Mouse (Mus musculus): ENCODE results near the gene Ptpro. TPM values are rescaled to one million over a fixed set of nuclear protein-coding genes. Genes with fewer than 3 reads are reported as not detected.

Gene Ptpro
- polyA plus RNA-seq, 1 experiment from 2014 or later: 1.8 TPM

DNA sequence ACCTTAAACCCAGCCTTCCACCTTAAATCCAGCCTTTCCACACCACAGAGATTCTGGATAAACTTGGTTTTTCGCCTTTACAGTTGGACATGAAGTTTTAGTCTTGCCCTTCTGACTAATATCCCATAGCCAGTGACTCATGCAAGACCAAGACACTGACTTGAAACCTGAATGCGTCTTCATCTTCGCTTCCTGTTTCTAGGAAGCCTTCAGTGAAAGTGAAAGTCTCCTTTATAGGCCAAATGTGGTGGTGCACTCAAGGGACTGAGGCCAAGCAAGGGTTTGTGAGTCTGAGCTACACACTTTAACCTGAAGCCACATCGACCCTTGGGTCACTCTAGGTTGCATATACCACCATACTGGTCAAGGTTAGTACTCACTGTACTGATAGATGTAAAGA, 50.4 kb downstream of the Ptpro start:
- WGBS: 81% methylated on average over 4 of the region's 4 CpGs
- Histone ChIP-seq H3K9me3 (no peaks in the 10 kb centered on the region; the same call in 1 of the 2 replicates), H3K4me2 (replicated peaks) (no peak overlapping the region), H3K27me3 (no peaks in the 10 kb centered on the region), H3K4me3 (no peak overlapping the region), H3K27ac (no peak overlapping the region), H3K36me3 (no peaks in the 10 kb centered on the region), H3K9ac (no peak overlapping the region), H3K4me1 (peaks cover 3% of the 10 kb centered on the region; the same call in 1 of the 2 replicates)
- ATAC-seq (ENCODE audit: low FRiP score, low read depth): no peak

DNA sequence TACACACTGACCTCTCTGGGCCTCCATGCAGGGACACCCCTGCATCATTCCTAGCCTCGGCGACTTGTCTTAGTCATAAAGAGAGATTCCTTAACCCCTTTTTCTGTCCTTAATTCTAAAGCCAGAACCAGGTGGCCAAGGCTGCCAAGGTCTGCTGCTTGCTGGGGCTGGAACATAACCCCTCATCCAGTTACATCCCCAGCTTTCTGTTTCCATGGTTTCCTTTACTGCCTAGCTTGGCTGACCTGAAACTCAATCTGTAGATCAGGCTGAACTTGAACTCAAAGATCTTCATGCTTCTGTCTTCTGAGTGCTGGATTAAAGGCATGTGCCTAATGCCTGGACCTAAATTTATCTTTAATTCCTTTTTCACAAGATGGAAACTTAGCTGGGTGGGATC, 51.7 kb downstream of the Ptpro start:
- H3K4me3 ChIP-seq: no peak overlapping the region
- H3K4me2 ChIP-seq (replicated peaks): no peak overlapping the region
- no peaks in the 10 kb centered on the region; the same call in 1 of the 2 replicates for H3K4me1 ChIP-seq
- no peaks in the 10 kb centered on the region for H3K27me3 ChIP-seq
- H3K27ac ChIP-seq: no peak overlapping the region
- 62% methylated on average over 2 of the region's 2 CpGs for WGBS
- no peaks in the 10 kb centered on the region for H3K36me3 ChIP-seq
- H3K9ac ChIP-seq: no peak overlapping the region
- no peaks in the 10 kb centered on the region; the same call in 1 of the 2 replicates for H3K9me3 ChIP-seq
- no peak; the same call in 1 of the 2 replicates for ATAC-seq (ENCODE audit: low FRiP score, low read depth)

GRCm38 (mm10) chr6:137315265-137315664, 63.1 kb downstream of the Ptpro start:
- Histone ChIP-seq H3K4me3 (no peak overlapping the region), H3K4me2 (replicated peaks) (no peak overlapping the region), H3K9me3 (no peaks in the 10 kb centered on the region), H3K4me1 (peaks cover 8% of the 10 kb centered on the region; the same call in 1 of the 2 replicates), H3K27me3 (no peaks in the 10 kb centered on the region), H3K36me3 (no peaks in the 10 kb centered on the region), H3K27ac (no peak overlapping the region), H3K9ac (no peak overlapping the region)
- ATAC-seq (ENCODE audit: low FRiP score, low read depth): no peak
- 52% methylated on average over 4 of the region's 4 CpGs for WGBS

DNA sequence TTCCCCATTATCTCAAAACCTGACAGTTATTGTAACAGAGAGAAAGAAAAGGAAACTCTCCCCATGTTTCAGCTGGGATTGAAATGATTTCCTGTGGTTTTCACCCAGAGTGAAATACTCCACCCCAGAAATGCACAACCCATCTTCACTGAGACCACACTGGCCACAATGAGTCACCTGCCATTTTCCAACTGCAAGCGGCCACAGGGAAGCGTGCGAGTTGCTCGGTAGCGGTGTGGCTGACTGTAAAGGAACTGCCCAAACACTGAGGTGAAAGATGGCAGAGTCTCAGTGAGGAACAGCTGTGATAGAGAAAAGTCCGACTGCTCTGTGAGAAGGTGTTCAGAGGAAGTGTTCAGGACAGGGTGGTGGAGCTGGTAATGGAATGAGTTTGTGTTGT, 64.2 kb downstream of the Ptpro start:
- 89% methylated on average over 6 of the region's 6 CpGs for WGBS
- H3K9me3 ChIP-seq: no peaks in the 10 kb centered on the region
- H3K27me3 ChIP-seq: no peaks in the 10 kb centered on the region
- H3K4me3 ChIP-seq: no peak overlapping the region
- no peak for ATAC-seq (ENCODE audit: low FRiP score, low read depth)
- H3K4me2 ChIP-seq (replicated peaks): no peak overlapping the region
- no peak overlapping the region for H3K27ac ChIP-seq
- H3K36me3 ChIP-seq: no peaks in the 10 kb centered on the region
- no peak overlapping the region for H3K9ac ChIP-seq
- peaks cover 8% of the 10 kb centered on the region; the same call in 1 of the 2 replicates for H3K4me1 ChIP-seq

- 86% methylated on average over 6 of the region's 6 CpGs for WGBS
These were observed 65.4 kb downstream of the Ptpro start for GRCm38 (mm10) chr6:137317509-137317908.

GRCm38 (mm10) chr6:137318242-137318861, 66.2 kb downstream of the Ptpro start:
- ATAC-seq (ENCODE audit: low FRiP score, low read depth): no peak
- no peak overlapping the region for H3K4me3 ChIP-seq
- H3K9ac ChIP-seq: no peak overlapping the region
- no peaks in the 10 kb centered on the region for H3K9me3 ChIP-seq
- no peak overlapping the region for H3K27ac ChIP-seq
- H3K4me1 ChIP-seq: peaks cover 8% of the 10 kb centered on the region; the same call in 1 of the 2 replicates
- H3K4me2 ChIP-seq (replicated peaks): no peak overlapping the region
- H3K36me3 ChIP-seq: no peaks in the 10 kb centered on the region
- H3K27me3 ChIP-seq: no peaks in the 10 kb centered on the region
- 78% methylated on average over 12 of the region's 12 CpGs for WGBS

More at GRCm38 (mm10) chr6:137317509-137317908, 65.4 kb downstream of the Ptpro start:
- H3K9me3 ChIP-seq: no peaks in the 10 kb centered on the region
- no peak overlapping the region for H3K4me2 ChIP-seq (replicated peaks)
- peaks cover 8% of the 10 kb centered on the region; the same call in 1 of the 2 replicates for H3K4me1 ChIP-seq
- ATAC-seq (ENCODE audit: low FRiP score, low read depth): no peak
- no peaks in the 10 kb centered on the region for H3K36me3 ChIP-seq
- no peak overlapping the region for H3K4me3 ChIP-seq
- no peaks in the 10 kb centered on the region for H3K27me3 ChIP-seq
- H3K9ac ChIP-seq: no peak overlapping the region
- no peak overlapping the region for H3K27ac ChIP-seq

GRCm38 (mm10) chr6:137319658-137320057, 67.5 kb downstream of the Ptpro start:
- H3K9ac ChIP-seq: no peak overlapping the region
- no peaks in the 10 kb centered on the region for H3K9me3 ChIP-seq
- no peak overlapping the region for H3K4me2 ChIP-seq (replicated peaks)
- no peak overlapping the region for H3K4me3 ChIP-seq
- 35% methylated on average over 1 of the region's 1 CpGs for WGBS
- H3K27ac ChIP-seq: no peak overlapping the region
- H3K36me3 ChIP-seq: no peaks in the 10 kb centered on the region
- ATAC-seq (ENCODE audit: low FRiP score, low read depth): no peak
- H3K27me3 ChIP-seq: no peaks in the 10 kb centered on the region
- peaks cover 6% of the 10 kb centered on the region; the same call in 1 of the 2 replicates for H3K4me1 ChIP-seq

- ATAC-seq (ENCODE audit: low FRiP score, low read depth): no peak
- WGBS: 52% methylated on average over 9 of the region's 9 CpGs
- Histone ChIP-seq H3K4me3 (no peak overlapping the region), H3K27me3 (no peaks in the 10 kb centered on the region), H3K4me2 (replicated peaks) (no peak overlapping the region), H3K4me1 (no peaks in the 10 kb centered on the region; the same call in 1 of the 2 replicates), H3K27ac (no peak overlapping the region), H3K36me3 (no peaks in the 10 kb centered on the region), H3K9me3 (peaks cover 4% of the 10 kb centered on the region; the same call in 1 of the 2 replicates), H3K9ac (no peak overlapping the region)
These were observed 75.6 kb downstream of the Ptpro start for GRCm38 (mm10) chr6:137327718-137328117.

GRCm38 (mm10) chr6:137328228-137328627, 76.1 kb downstream of the Ptpro start:
- 74% methylated on average over 4 of the region's 4 CpGs for WGBS
- Histone ChIP-seq H3K27ac (no peak overlapping the region), H3K4me1 (no peaks in the 10 kb centered on the region; the same call in 1 of the 2 replicates), H3K36me3 (no peaks in the 10 kb centered on the region), H3K4me3 (no peak overlapping the region), H3K4me2 (replicated peaks) (no peak overlapping the region), H3K27me3 (no peaks in the 10 kb centered on the region), H3K9ac (no peak overlapping the region), H3K9me3 (peaks cover 4% of the 10 kb centered on the region; the same call in 1 of the 2 replicates)
- ATAC-seq (ENCODE audit: low FRiP score, low read depth): no peak

GRCm38 (mm10) chr6:137330782-137331181, 78.7 kb downstream of the Ptpro start:
- no peaks in the 10 kb centered on the region for H3K36me3 ChIP-seq
- H3K9me3 ChIP-seq: peaks cover 4% of the 10 kb centered on the region; the same call in 1 of the 2 replicates
- no peak for ATAC-seq (ENCODE audit: low FRiP score, low read depth)
- no peak overlapping the region for H3K9ac ChIP-seq
- no peaks in the 10 kb centered on the region for H3K27me3 ChIP-seq
- WGBS: 56% methylated on average over 5 of the region's 5 CpGs
- H3K4me1 ChIP-seq: no peaks in the 10 kb centered on the region; the same call in 1 of the 2 replicates
- H3K4me2 ChIP-seq (replicated peaks): no peak overlapping the region
- H3K4me3 ChIP-seq: no peak overlapping the region
- H3K27ac ChIP-seq: no peak overlapping the region

DNA sequence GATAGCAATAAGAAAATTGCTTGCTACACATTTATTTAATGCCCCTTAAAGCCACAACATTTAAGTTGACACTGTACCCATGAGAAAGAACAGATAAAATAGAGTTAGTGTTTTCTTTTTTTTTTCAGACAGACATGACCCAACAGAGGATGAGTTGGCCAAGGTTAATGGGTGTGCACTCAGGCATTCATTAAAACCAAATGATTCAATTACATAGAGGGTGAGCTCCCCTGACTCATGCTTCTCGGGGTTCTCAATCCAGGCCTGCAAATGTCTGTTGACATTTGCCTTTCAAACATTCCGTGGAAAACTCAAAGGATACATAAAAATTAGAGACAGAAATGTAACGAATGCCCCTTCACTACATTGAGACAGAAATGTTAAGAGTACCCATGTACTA, 79.7 kb downstream of the Ptpro start:
- H3K27me3 ChIP-seq: no peaks in the 10 kb centered on the region
- no peaks in the 10 kb centered on the region; the same call in 1 of the 2 replicates for H3K4me1 ChIP-seq
- no peak overlapping the region for H3K27ac ChIP-seq
- H3K9ac ChIP-seq: no peak overlapping the region
- H3K4me3 ChIP-seq: no peak overlapping the region
- 82% methylated on average over 3 of the region's 3 CpGs for WGBS
- no peak for ATAC-seq (ENCODE audit: low FRiP score, low read depth)
- no peaks in the 10 kb centered on the region for H3K36me3 ChIP-seq
- no peak overlapping the region for H3K4me2 ChIP-seq (replicated peaks)
- peaks cover 4% of the 10 kb centered on the region; the same call in 1 of the 2 replicates for H3K9me3 ChIP-seq

DNA sequence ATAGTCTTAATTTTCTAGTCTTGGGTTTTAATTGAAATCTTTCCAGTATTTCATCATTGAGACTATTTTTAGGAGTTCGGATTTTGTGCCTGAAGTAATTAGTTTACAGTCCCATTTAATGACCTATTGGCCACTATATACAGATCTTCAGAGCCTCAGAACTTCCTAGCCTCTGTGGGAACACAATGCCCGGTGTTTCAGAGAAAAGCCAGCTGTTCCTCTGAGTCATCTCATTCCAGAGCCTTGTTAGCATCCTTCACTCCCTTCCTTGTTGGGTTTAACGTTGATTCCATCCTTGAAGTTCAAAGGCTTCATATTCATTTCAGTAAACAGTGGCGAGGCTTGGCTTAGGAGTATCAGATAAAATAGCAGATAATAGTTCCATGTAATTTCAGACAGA, 87.0 kb downstream of the Ptpro start:
- Histone ChIP-seq H3K4me3 (no peak overlapping the region), H3K27ac (no peak overlapping the region), H3K9me3 (no peaks in the 10 kb centered on the region), H3K4me2 (replicated peaks) (no peak overlapping the region), H3K9ac (no peak overlapping the region), H3K4me1 (peaks cover 13% of the 10 kb centered on the region), H3K27me3 (no peaks in the 10 kb centered on the region), H3K36me3 (no peaks in the 10 kb centered on the region)
- 39% methylated on average over 4 of the region's 4 CpGs for WGBS
- ATAC-seq (ENCODE audit: low FRiP score, low read depth): no peak
